Mouse (Mus musculus) embryonic facial prominence, embryonic 13.5 days (tissue): ENCODE measurements at regions not wholly inside any gene's neighbourhood (a gene's known extent, or its start where the extent isn't known, plus 50 kb on each side); places are given as distances from the start of the nearest gene placed in this dataset.
"Not testable (repeated sequence)": the region's sequence is repeated elsewhere in the genome, so short reads cannot be mapped to it uniquely, and the experiment has no call there.

Experiments
- ATAC-seq: fragments of 200-750 bp; cut with Nextera tagmentation; 2 replicates; pipeline ENCODE4 v1.8.0; 2017; ENCODE audit warnings: low read depth; ENCODE audit not compliant: insufficient number of reproducible peaks, insufficient read depth, low FRiP score, low TSS enrichment
- H3K27ac ChIP-seq: fragments of 300-500 bp; sonication (generic); 2 replicates; pipeline ENCODE4 v1.5.1; 2015; ENCODE audit warnings: moderate library complexity, mild to moderate bottlenecking, inconsistent platforms
- H3K27me3 ChIP-seq: fragments of 300-500 bp; sonication (generic); 2 replicates; pipeline ENCODE4 v1.6.1; 2015; ENCODE audit warnings: mild to moderate bottlenecking, inconsistent platforms
- H3K36me3 ChIP-seq: fragments of 300-500 bp; sonication (generic); 2 replicates; pipeline ENCODE4 v1.6.1; 2015; ENCODE audit warnings: mild to moderate bottlenecking, inconsistent platforms
- H3K4me1 ChIP-seq: fragments of 300-500 bp; sonication (generic); 2 replicates; pipeline ENCODE4 v1.6.1; 2015; ENCODE audit warnings: inconsistent platforms
- H3K4me2 ChIP-seq: fragments of 300-500 bp; sonication (generic); 2 replicates; pipeline ENCODE4 v1.6.1; 2015; ENCODE audit warnings: moderate library complexity, mild to moderate bottlenecking, inconsistent platforms
- H3K4me3 ChIP-seq: fragments of 300-500 bp; sonication (generic); 2 replicates; pipeline ENCODE4 v1.5.1; 2015; ENCODE audit warnings: mild to moderate bottlenecking, inconsistent platforms
- H3K9ac ChIP-seq: fragments of 300-500 bp; sonication (generic); 2 replicates; pipeline ENCODE4 v1.6.1; 2015; ENCODE audit warnings: mild to moderate bottlenecking, inconsistent platforms
- H3K9me3 ChIP-seq: fragments of 300-500 bp; sonication (generic); 2 replicates; pipeline ENCODE4 v1.6.1; 2016; ENCODE audit warnings: inconsistent platforms
- WGBS: fragments of 180-500 bp; shearing (Covaris S2); methylation state at CpG from one replicate; pipeline ENCODE4 v1.1.7; 2015; ENCODE audit warnings: mixed read lengths; 5-methylcytosine and 5-hydroxymethylcytosine counted together

DNA sequence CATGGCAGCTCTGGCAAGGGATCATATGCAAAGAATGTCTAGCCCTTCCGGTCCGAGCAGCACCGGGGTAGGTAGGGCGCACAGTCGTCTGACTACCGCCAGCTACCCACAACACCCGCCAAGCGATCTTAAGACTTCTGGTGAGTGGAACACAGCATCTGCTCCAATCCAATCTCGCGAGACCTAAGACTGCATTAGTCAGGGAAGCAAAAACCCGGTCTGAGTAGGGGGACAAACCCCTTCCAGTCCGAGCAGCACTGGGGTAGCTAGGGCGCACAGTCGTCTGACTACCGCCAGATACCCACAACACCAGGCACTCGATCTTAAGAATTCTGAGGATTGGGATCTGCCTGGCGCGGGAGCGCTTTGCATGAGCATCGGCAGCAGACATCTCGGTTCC is 57.1 kb downstream of the Nap1l2 start:
- not testable (repeated sequence) for ATAC-seq, H3K9me3 ChIP-seq, H3K4me1 ChIP-seq, H3K36me3 ChIP-seq, H3K27ac ChIP-seq, H3K27me3 ChIP-seq, H3K9ac ChIP-seq, H3K4me2 ChIP-seq, H3K4me3 ChIP-seq
- WGBS = 71% methylated on average over 21 of the region's 21 CpGs

GRCm38 (mm10) chrX:103109181-103109580 is 77.3 kb downstream of the Nap1l2 start:
- H3K27me3 ChIP-seq = peaks cover 5% of the 10 kb centered on the region; the same call in 1 of the 2 replicates
- H3K4me2 ChIP-seq = no peak overlapping the region
- H3K9ac ChIP-seq = no peak overlapping the region
- no peak overlapping the region for H3K4me3 ChIP-seq
- no peaks in the 10 kb centered on the region for H3K36me3 ChIP-seq
- no peaks in the 10 kb centered on the region for H3K9me3 ChIP-seq
- ATAC-seq = no peak
- WGBS = 17% methylated on average over 1 of the region's 1 CpGs
- no peak overlapping the region for H3K27ac ChIP-seq
- H3K4me1 ChIP-seq = no peaks in the 10 kb centered on the region

GRCm38 (mm10) chrX:103067730-103068621 is 118.5 kb downstream of the Nap1l2 start:
- not testable (repeated sequence) for H3K36me3 ChIP-seq, ATAC-seq, H3K4me1 ChIP-seq, H3K27ac ChIP-seq, H3K9ac ChIP-seq, H3K4me2 ChIP-seq, H3K27me3 ChIP-seq, H3K4me3 ChIP-seq, H3K9me3 ChIP-seq
- no CpG with 5 or more reads among the region's 50 CpGs for WGBS

- not testable (repeated sequence) for H3K4me1 ChIP-seq, H3K27me3 ChIP-seq, H3K36me3 ChIP-seq, H3K4me2 ChIP-seq, ATAC-seq, H3K9me3 ChIP-seq, H3K9ac ChIP-seq, H3K27ac ChIP-seq, H3K4me3 ChIP-seq
- WGBS = no CpG with 5 or more reads among the region's 45 CpGs
Observed at GRCm38 (mm10) chrX:103067107-103067506, 119.3 kb downstream of the Nap1l2 start.

- peak overlapping the region; percentile 67 for H3K9ac ChIP-seq
- peak; percentile 62; the same call in 1 of the 2 replicates for ATAC-seq
- peak overlapping the region; percentile 50 for H3K4me2 ChIP-seq
- H3K4me3 ChIP-seq = peak overlapping the region; percentile 48
- 21% methylated on average over 22 of the region's 22 CpGs for WGBS
- H3K27ac ChIP-seq = peak overlapping the region; percentile 84
- no peaks in the 10 kb centered on the region for H3K9me3 ChIP-seq
- H3K27me3 ChIP-seq = peaks cover 11% of the 10 kb centered on the region
- no peaks in the 10 kb centered on the region for H3K36me3 ChIP-seq
- H3K4me1 ChIP-seq = no peaks in the 10 kb centered on the region
Observed at GRCm38 (mm10) chrX:103026256-103027028, 98.3 kb downstream of the 1700018G05Rik start.

DNA sequence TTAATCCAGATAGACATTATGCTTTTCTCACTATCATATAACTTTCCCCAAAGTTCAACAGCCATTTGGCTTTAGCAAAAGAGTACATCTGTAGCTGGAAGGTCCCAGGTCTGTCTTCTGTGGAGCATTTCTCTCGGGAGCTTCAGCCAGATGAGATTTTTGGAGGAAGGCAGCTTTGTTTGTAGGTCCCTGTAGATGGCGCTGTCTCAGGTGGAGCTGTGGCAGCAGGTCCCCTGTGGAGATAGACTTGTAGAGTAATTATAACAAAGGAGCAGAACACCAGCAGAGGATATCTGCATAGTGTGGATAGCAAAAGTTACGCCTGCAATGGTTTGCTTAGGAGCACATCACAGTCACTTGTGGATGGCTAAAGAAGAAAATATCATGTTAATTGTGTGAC is 97.3 kb downstream of the 1700018G05Rik start:
- H3K9me3 ChIP-seq, ATAC-seq, H3K36me3 ChIP-seq, H3K4me3 ChIP-seq, H3K9ac ChIP-seq, H3K27ac ChIP-seq, H3K4me1 ChIP-seq: not testable (repeated sequence)
- H3K27me3 ChIP-seq = peaks cover 14% of the 10 kb centered on the region
- WGBS = 28% methylated on average over 3 of the region's 3 CpGs
- H3K4me2 ChIP-seq = peak overlapping the region; percentile 50

DNA sequence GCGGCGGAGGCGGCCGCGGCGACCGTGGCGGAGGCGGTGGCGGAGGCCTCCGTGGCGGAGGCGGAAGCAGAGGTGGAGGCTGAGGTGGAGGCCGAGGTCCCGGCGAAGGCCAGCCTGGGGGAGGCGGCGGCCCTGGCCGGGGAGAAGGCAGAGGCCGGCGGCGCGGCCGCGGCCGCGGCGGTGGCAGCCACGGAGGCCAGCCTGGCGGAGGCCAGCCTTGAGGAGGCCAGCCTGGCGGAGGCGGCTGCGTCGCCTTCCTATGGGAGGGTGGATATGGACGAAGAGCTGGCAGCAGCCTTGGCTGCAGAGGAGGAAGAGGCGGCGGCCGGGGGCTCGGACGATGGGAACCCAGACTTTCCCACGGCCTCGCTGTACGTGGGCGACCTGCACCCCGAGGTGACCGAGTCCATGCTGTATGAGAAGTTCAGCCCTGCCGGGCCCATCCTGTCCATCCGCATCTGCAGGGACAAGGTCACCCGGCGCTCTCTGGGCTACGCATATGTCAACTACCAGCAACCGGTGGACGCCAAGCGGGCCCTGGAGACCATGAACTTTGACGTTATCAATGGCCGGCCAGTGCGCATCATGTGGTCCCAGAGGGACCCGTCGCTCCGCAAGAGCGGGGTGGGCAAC is 85.4 kb downstream of the 1700018G05Rik start:
- not testable (repeated sequence) for H3K9ac ChIP-seq, H3K4me2 ChIP-seq, H3K4me1 ChIP-seq, H3K27me3 ChIP-seq, H3K27ac ChIP-seq, H3K4me3 ChIP-seq, H3K36me3 ChIP-seq, H3K9me3 ChIP-seq
- no CpG with 5 or more reads among the region's 61 CpGs for WGBS
- 0 out of 2 replicates have a peak, but pooled peaks have one; percentile 15 for ATAC-seq

GRCm38 (mm10) chrX:103012298-103013243 is 84.4 kb downstream of the 1700018G05Rik start:
- not testable (repeated sequence) for H3K27me3 ChIP-seq, H3K4me3 ChIP-seq, H3K36me3 ChIP-seq, H3K4me1 ChIP-seq, H3K4me2 ChIP-seq, H3K9me3 ChIP-seq, H3K27ac ChIP-seq, H3K9ac ChIP-seq
- WGBS = no CpG with 5 or more reads among the region's 56 CpGs
- ATAC-seq = peak; percentile 71; the same call in 1 of the 2 replicates

DNA sequence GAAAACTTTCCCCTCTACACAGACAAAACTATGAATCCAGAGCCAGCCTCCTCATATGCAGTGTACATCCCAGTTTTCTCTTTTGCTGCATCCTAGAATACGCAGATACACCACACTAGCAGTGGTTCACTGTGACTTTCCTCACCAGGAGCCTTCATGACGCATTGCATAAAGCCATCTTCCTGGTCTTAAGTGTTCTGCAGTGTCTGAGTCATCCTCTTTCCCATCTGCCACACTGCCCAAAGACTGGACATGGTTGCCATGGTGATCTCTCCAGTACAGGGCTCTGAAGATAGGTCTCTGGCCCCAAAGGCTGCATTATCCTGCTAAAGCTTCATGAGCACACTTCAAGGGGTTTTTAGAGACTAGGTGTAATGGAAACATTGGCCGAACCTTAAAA is 65.8 kb downstream of the 1700018G05Rik start:
- H3K27me3 ChIP-seq, ATAC-seq, H3K4me1 ChIP-seq, H3K36me3 ChIP-seq, H3K9ac ChIP-seq, H3K9me3 ChIP-seq, H3K27ac ChIP-seq, H3K4me3 ChIP-seq, H3K4me2 ChIP-seq: not testable (repeated sequence)
- WGBS = 87% methylated on average over 1 of the region's 3 CpGs
